Mouse (Mus musculus) stomach, embryonic 16.5 days (tissue): Measurements from ENCODE around the gene Dnm1. TPM values are rescaled to one million over a fixed set of nuclear protein-coding genes. Genes with fewer than 3 reads are reported as not detected.
A peak's percentile ranks its signal among the peaks of the same experiment; 100 is the strongest.

Experiments used
- ATAC-seq: fragments of 200-750 bp; cut with Nextera tagmentation; 2 replicates; pipeline ENCODE4 v1.8.0; 2017; ENCODE audit warnings: moderate number of reproducible peaks, moderate TSS enrichment; ENCODE audit not compliant: insufficient read depth, low FRiP score
- H3K27ac ChIP-seq: fragments of 300-500 bp; sonication (generic); 2 replicates; pipeline ENCODE4 v1.5.1; 2014; ENCODE audit warnings: low read length
- H3K27me3 ChIP-seq: fragments of 300-500 bp; sonication (generic); 2 replicates; pipeline ENCODE4 v1.6.1; 2014; ENCODE audit warnings: low read length, control low read depth, mixed read lengths; ENCODE audit not compliant: control insufficient read depth, insufficient read depth
- H3K36me3 ChIP-seq: fragments of 300-500 bp; sonication (generic); 2 replicates; pipeline ENCODE4 v1.6.1; 2014; ENCODE audit warnings: low read length; ENCODE audit not compliant: control insufficient read depth, insufficient read depth
- H3K4me1 ChIP-seq: fragments of 300-500 bp; sonication (generic); 2 replicates; pipeline ENCODE4 v1.6.1; 2014; ENCODE audit warnings: low read length, control low read depth, mixed read lengths; ENCODE audit not compliant: control insufficient read depth, insufficient read depth
- H3K4me2 ChIP-seq: fragments of 300-500 bp; sonication (generic); 2 replicates; pipeline ENCODE4 v1.6.1; 2014; ENCODE audit warnings: low read depth, low read length, mixed read lengths
- H3K4me3 ChIP-seq: fragments of 300-500 bp; sonication (generic); replicated peaks from 2 replicates; pipeline ENCODE4 v1.5.1; 2014; ENCODE audit warnings: mild to moderate bottlenecking, low read length
- H3K9ac ChIP-seq: fragments of 300-500 bp; sonication (generic); 2 replicates; pipeline ENCODE4 v1.6.1; 2014; ENCODE audit warnings: low read length
- H3K9me3 ChIP-seq: fragments of 300-500 bp; sonication (generic); replicated peaks from 2 replicates; pipeline ENCODE4 v1.6.1; 2016; ENCODE audit warnings: low read length, control low read depth; ENCODE audit not compliant: control insufficient read depth
- WGBS: fragments of 180-500 bp; shearing (Covaris S2); extraction: QIAGEN DNeasy Blood & Tissue Kit; methylation state at CpG from one replicate; pipeline ENCODE4 v1.1.7; 2014; 5-methylcytosine and 5-hydroxymethylcytosine counted together
- microRNA-seq: library from miRNA; unstranded; fragments of <30 nt; microRNA quantifications from one replicate; pipeline ENCODE4, GENCODE M21; 2016
- polyA plus RNA-seq: library from polyadenylated mRNA; unstranded; fragments of >200 nt; fragmentation: Nextera tagmentation; extraction: Ambion mirVana; gene quantifications from 2 replicates; pipeline ENCODE4 v1.2.1, GENCODE M21; 2015

The Dnm1 gene
- polyA plus RNA-seq, 1 experiment from 2014 or later, result 8.1 TPM

- no peaks in the 10 kb centered on the region for H3K27me3 ChIP-seq
- H3K4me3 ChIP-seq, result peak within 1 kb of the TSS; percentile 82
- ATAC-seq, result peak; percentile 91
- no peaks in the 10 kb centered on the region for H3K9me3 ChIP-seq
- WGBS, result 2% methylated on average over 59 of the region's 59 CpGs
- H3K36me3 ChIP-seq, result no peaks in the 10 kb centered on the region
- peaks cover 8% of the 10 kb centered on the region for H3K4me1 ChIP-seq
- H3K27ac ChIP-seq, result peak within 1 kb of the TSS; percentile 72; the same call in 1 of the 2 replicates
- peak within 1 kb of the TSS; percentile 85 for H3K4me2 ChIP-seq
- peak within 1 kb of the TSS; percentile 91 for H3K9ac ChIP-seq
These were observed 93.3 kb downstream of the Dnm1 start, which contains the start of gene Uck1 for GRCm38 (mm10) chr2:32259657-32260417. Uck1 (minus strand) TSS chr2:32260159.

- Histone ChIP-seq H3K9me3 (no peaks in the 10 kb centered on the region), H3K36me3 (no peaks in the 10 kb centered on the region), H3K4me1 (peaks cover 8% of the 10 kb centered on the region), H3K4me3 (peak overlapping the region; percentile 82), H3K27me3 (no peaks in the 10 kb centered on the region), H3K27ac (peak overlapping the region; percentile 72; the same call in 1 of the 2 replicates), H3K4me2 (peak overlapping the region; percentile 85), H3K9ac (peak overlapping the region; percentile 91)
- ATAC-seq, result no peak
- WGBS, result 42% methylated on average over 6 of the region's 6 CpGs
These were observed 94.1 kb downstream of the Dnm1 start for GRCm38 (mm10) chr2:32258887-32259533.

Small RNA genes lying within 50 kb of the gene (microRNA-seq; reads per million reads assigned to microRNA genes)
- 0.66 reads per million for gene Gm23363
- 1,374 reads per million, percentile 79 among the genes with 10 or more reads in this experiment for gene Mir199b

Other genes with a start within 250 kb of the Dnm1 start
- gene Prrc2b, start 202.3 kb downstream of the Dnm1 start, polyA plus RNA-seq, result 22.7 and 27.3 TPM in 2 replicates
- 23.6 and 24.0 TPM in 2 replicates for gene Pomt1, start 116.7 kb downstream of the Dnm1 start, polyA plus RNA-seq
- gene Uck1, start 93.2 kb downstream of the Dnm1 start, polyA plus RNA-seq, result 53.4 and 59.7 TPM in 2 replicates
- 24.6 TPM in 2 replicates for gene Golga2, start 66.0 kb downstream of the Dnm1 start, polyA plus RNA-seq
- gene Swi5, start 65.3 kb downstream of the Dnm1 start, polyA plus RNA-seq, result 372 and 388 TPM in 2 replicates
- 41.9 and 45.4 TPM in 2 replicates for gene Ciz1, start 1.0 kb downstream of the Dnm1 start, polyA plus RNA-seq
- 41.5 and 41.9 TPM in 2 replicates for gene 1110008P14Rik, start 28.6 kb upstream of the Dnm1 start, polyA plus RNA-seq
- gene Lcn2, start 34.9 kb upstream of the Dnm1 start, polyA plus RNA-seq, result 21.1 and 23.6 TPM in 2 replicates
- 23.7 and 26.7 TPM in 2 replicates for gene Ptges2, start 42.6 kb upstream of the Dnm1 start, polyA plus RNA-seq
- 5.1 and 5.7 TPM in 2 replicates for gene Naif1, start 97.1 kb upstream of the Dnm1 start, polyA plus RNA-seq
- gene Slc25a25, start 98.1 kb upstream of the Dnm1 start, polyA plus RNA-seq, result 15.4 and 16.9 TPM in 2 replicates
- 11.4 and 12.8 TPM in 2 replicates for gene Fam102a, start 182.0 kb upstream of the Dnm1 start, polyA plus RNA-seq
- gene Dpm2, start 217.5 kb upstream of the Dnm1 start, polyA plus RNA-seq, result 104 and 106 TPM in 2 replicates
- gene Pip5kl1, start 221.5 kb upstream of the Dnm1 start, polyA plus RNA-seq, result 0.56 and 0.67 TPM in 2 replicates
- 0.10 and 0.15 TPM in 2 replicates for gene 9430097D07Rik, start 222.3 kb upstream of the Dnm1 start, polyA plus RNA-seq
- gene St6galnac4, start 233.8 kb upstream of the Dnm1 start, polyA plus RNA-seq, result 19.8 and 22.9 TPM in 2 replicates
- gene St6galnac6, start 246.4 kb upstream of the Dnm1 start, polyA plus RNA-seq, result 17.1 and 18.5 TPM in 2 replicates